Mouse (Mus musculus) frontal cortex, postnatal 36 days (tissue): ENCODE data around the gene Lypd5.
"Not testable (repeated sequence)": the region's sequence is repeated elsewhere in the genome, so short reads cannot be mapped to it uniquely, and the experiment has no call there.

Experiments
- DNase-seq, 2 experiments: peaks; one replicate each; pipeline ENCODE4 v3.0.0; 2022; ENCODE audit warnings: low spot score in 2 of 2

The Lypd5 gene

GRCm38 (mm10) chr7:24382730-24383372 lies 33.9 kb downstream of the Lypd5 start:
- DNase-seq = no peak

GRCm38 (mm10) chr7:24384070-24384469 lies 35.1 kb downstream of the Lypd5 start:
- DNase-seq = no peak

GRCm38 (mm10) chr7:24384827-24385226 lies 35.8 kb downstream of the Lypd5 start:
- peak; percentile 64 to 68 for DNase-seq

GRCm38 (mm10) chr7:24387059-24387556 lies 38.1 kb downstream of the Lypd5 start:
- DNase-seq = no peak

GRCm38 (mm10) chr7:24389516-24390187 lies 40.7 kb downstream of the Lypd5 start:
- DNase-seq = no peak

GRCm38 (mm10) chr7:24390512-24390911 lies 41.5 kb downstream of the Lypd5 start:
- no peak for DNase-seq

- DNase-seq = no peak
Observed at GRCm38 (mm10) chr7:24391077-24391476, 42.1 kb downstream of the Lypd5 start.

GRCm38 (mm10) chr7:24391687-24392086 lies 42.7 kb downstream of the Lypd5 start:
- no peak for DNase-seq

GRCm38 (mm10) chr7:24394054-24394453 lies 45.1 kb downstream of the Lypd5 start:
- no peak for DNase-seq

- no peak for DNase-seq
Observed at GRCm38 (mm10) chr7:24394475-24395161, 45.6 kb downstream of the Lypd5 start.

- no peak for DNase-seq
Observed at GRCm38 (mm10) chr7:24396832-24397231, 47.8 kb downstream of the Lypd5 start.

GRCm38 (mm10) chr7:24398364-24398913 lies 49.4 kb downstream of the Lypd5 start:
- no peak for DNase-seq

GRCm38 (mm10) chr7:24399256-24400081 lies 50.5 kb downstream of the Lypd5 start, which contains the start of gene Smg9:
TSS of gene Smg9 (plus strand) at chr7:24399619.
- DNase-seq = peak; percentile 96 to 97

GRCm38 (mm10) chr7:24400082-24400452 lies 51.1 kb downstream of the Lypd5 start:
- DNase-seq = no peak

GRCm38 (mm10) chr7:24400489-24400888 lies 51.5 kb downstream of the Lypd5 start:
- DNase-seq = not testable (repeated sequence)

- DNase-seq = no peak
Observed at GRCm38 (mm10) chr7:24402851-24403250, 53.9 kb downstream of the Lypd5 start.
